Mouse (Mus musculus) spleen, postnatal 4 days (tissue): ENCODE measurements at regions not wholly inside any gene's neighbourhood (a gene's known extent, or its start where the extent isn't known, plus 50 kb on each side); places are given as distances from the start of the nearest gene placed in this dataset.

Experiments used
- DNase-seq, 2 experiments: peaks; one replicate each; pipeline ENCODE4 v3.0.0; 2022; ENCODE audit warnings: low spot score in 2 of 2

GRCm38 (mm10) chr4:106103750-106104635 lies 212.0 kb upstream of the Usp24 start:
- DNase-seq: no peak

- DNase-seq: no peak
Measured at GRCm38 (mm10) chr4:106112981-106113380, 203.0 kb upstream of the Usp24 start.

GRCm38 (mm10) chr4:106113747-106114146 lies 202.3 kb upstream of the Usp24 start:
- no peak for DNase-seq

GRCm38 (mm10) chr4:106116611-106117010 lies 199.4 kb upstream of the Usp24 start:
- no peak for DNase-seq

- no peak for DNase-seq
Measured at GRCm38 (mm10) chr4:106121306-106121705, 194.7 kb upstream of the Usp24 start.

- DNase-seq: no peak
Measured at GRCm38 (mm10) chr4:106123038-106123654, 192.9 kb upstream of the Usp24 start.

GRCm38 (mm10) chr4:106127199-106127598 lies 188.8 kb upstream of the Usp24 start:
- DNase-seq: no peak

- DNase-seq: no peak
Measured at GRCm38 (mm10) chr4:106127641-106128040, 188.4 kb upstream of the Usp24 start.

- DNase-seq: no peak
Measured at GRCm38 (mm10) chr4:106129327-106129726, 186.7 kb upstream of the Usp24 start.

GRCm38 (mm10) chr4:106129803-106130202 lies 186.2 kb upstream of the Usp24 start:
- DNase-seq: no peak

GRCm38 (mm10) chr4:106133746-106134730 lies 182.0 kb upstream of the Usp24 start:
- no peak for DNase-seq

GRCm38 (mm10) chr4:106142741-106143140 lies 173.3 kb upstream of the Usp24 start:
- no peak for DNase-seq

- DNase-seq: no peak
Measured at GRCm38 (mm10) chr4:106144351-106145116, 171.5 kb upstream of the Usp24 start.

GRCm38 (mm10) chr4:106146919-106147460 lies 169.0 kb upstream of the Usp24 start:
- DNase-seq: no peak

GRCm38 (mm10) chr4:106148866-106149265 lies 167.1 kb upstream of the Usp24 start:
- no peak for DNase-seq

- DNase-seq: no peak
Measured at GRCm38 (mm10) chr4:106149471-106150048, 166.5 kb upstream of the Usp24 start.

GRCm38 (mm10) chr4:106150775-106151174 lies 165.2 kb upstream of the Usp24 start:
- no peak for DNase-seq

- no peak for DNase-seq
Measured at GRCm38 (mm10) chr4:106157451-106158179, 158.4 kb upstream of the Usp24 start.

- DNase-seq: no peak
Measured at GRCm38 (mm10) chr4:106161592-106161991, 154.4 kb upstream of the Usp24 start.

GRCm38 (mm10) chr4:106162551-106162950 lies 153.5 kb upstream of the Usp24 start:
- DNase-seq: no peak
